Mouse (Mus musculus) heart, postnatal 25 days (tissue): Measurements from ENCODE around the gene Lmbrd1. TPM values are rescaled to one million over a fixed set of nuclear protein-coding genes. Genes with fewer than 3 reads are reported as not detected.
"Not testable (repeated sequence)": the region's sequence is repeated elsewhere in the genome, so short reads cannot be mapped to it uniquely, and the experiment has no call there.

Experiments
- DNase-seq: peaks from one replicate; pipeline ENCODE4 v3.0.0; 2022; ENCODE audit warnings: low spot score
- intact Hi-C: fragments of 180-260 bp; cut with DNase I; formaldehyde crosslinking; loops from one replicate; pipeline ENCODE4 v1.15.1; 2025
- total RNA-seq, 2 experiments: library from RNA; stranded (reverse); gene quantifications; 2 replicates each; pipeline ENCODE4 v1.2.3; 2021

Gene Lmbrd1
- total RNA-seq, 2 experiments from 2014 or later: 34.0 to 41.3 TPM

- intact Hi-C loops: no loop called here
- DNase-seq: no peak
Observed at GRCm38 (mm10) chr1:24716301-24716700, 37.9 kb downstream of the Lmbrd1 start.

GRCm38 (mm10) chr1:24719621-24720020 lies 41.2 kb downstream of the Lmbrd1 start:
- intact Hi-C loops: no loop called here
- no peak for DNase-seq

GRCm38 (mm10) chr1:24720209-24720608 lies 41.8 kb downstream of the Lmbrd1 start:
- DNase-seq: no peak
- intact Hi-C loops: no loop called here

- DNase-seq: no peak
- intact Hi-C loops: no loop called here
Observed at GRCm38 (mm10) chr1:24729784-24730183, 51.4 kb downstream of the Lmbrd1 start.

- no peak for DNase-seq
- intact Hi-C loops: no loop called here
Observed at GRCm38 (mm10) chr1:24732286-24732685, 53.9 kb downstream of the Lmbrd1 start.

- intact Hi-C loops: no loop called here
- no peak for DNase-seq
Observed at GRCm38 (mm10) chr1:24734866-24735265, 56.4 kb downstream of the Lmbrd1 start.

- intact Hi-C loops: no loop called here
- DNase-seq: no peak
Observed at GRCm38 (mm10) chr1:24740903-24741302, 62.5 kb downstream of the Lmbrd1 start.

- DNase-seq: no peak
- intact Hi-C loops: no loop called here
Observed at GRCm38 (mm10) chr1:24741552-24741951, 63.1 kb downstream of the Lmbrd1 start.

GRCm38 (mm10) chr1:24743191-24743924 lies 64.9 kb downstream of the Lmbrd1 start:
- intact Hi-C loops: no loop called here
- no peak for DNase-seq

- DNase-seq: no peak
- intact Hi-C loops: no loop called here
Observed at GRCm38 (mm10) chr1:24752715-24753114, 74.3 kb downstream of the Lmbrd1 start.

- DNase-seq: no peak
- intact Hi-C loops: no loop called here
Observed at GRCm38 (mm10) chr1:24758516-24758915, 80.1 kb downstream of the Lmbrd1 start.

- intact Hi-C loops: no loop called here
- DNase-seq: no peak
Observed at GRCm38 (mm10) chr1:24766466-24766865, 88.0 kb downstream of the Lmbrd1 start.

- intact Hi-C loops, DNase-seq: not testable (repeated sequence)
Observed at GRCm38 (mm10) chr1:24767197-24767596, 88.8 kb downstream of the Lmbrd1 start.

- intact Hi-C loops: no loop called here
- no peak for DNase-seq
Observed at GRCm38 (mm10) chr1:24773642-24774041, 95.2 kb downstream of the Lmbrd1 start.

- intact Hi-C loops: no loop called here
- no peak for DNase-seq
Observed at GRCm38 (mm10) chr1:24776576-24776975, 98.1 kb downstream of the Lmbrd1 start.

GRCm38 (mm10) chr1:24793168-24793567 lies 114.7 kb downstream of the Lmbrd1 start:
- intact Hi-C loops: no loop called here
- no peak for DNase-seq

- intact Hi-C loops, DNase-seq: not testable (repeated sequence)
Observed at GRCm38 (mm10) chr1:24807971-24808370, 129.5 kb downstream of the Lmbrd1 start.

Other genes starting within 250 kb of the Lmbrd1 start
- gene Col19a1, start 91.2 kb upstream of the Lmbrd1 start, total RNA-seq: under 1 TPM in 1 of 2 experiments, not detected in 1; 0.05 TPM